Mouse (Mus musculus) inflammation-experienced regulatory T-cells, adult 6 months (primary cell): Measurements from ENCODE around the gene Eif4e3. TPM values are rescaled to one million over a fixed set of nuclear protein-coding genes. Genes with fewer than 3 reads are reported as not detected.

Experiments
- ATAC-seq: one replicate; pipeline ENCODE4 v1.8.0; 2017
- polyA plus RNA-seq, 3 experiments: library from polyadenylated mRNA; unstranded; fragments of 100-300 nt; shearing (Covaris generic); gene quantifications; one replicate each; pipeline ENCODE4 v1.2.1; 2017

Gene Eif4e3
- polyA plus RNA-seq, 3 experiments from 2014 or later: 23.0 to 31.4 (median 29.9) TPM

DNA sequence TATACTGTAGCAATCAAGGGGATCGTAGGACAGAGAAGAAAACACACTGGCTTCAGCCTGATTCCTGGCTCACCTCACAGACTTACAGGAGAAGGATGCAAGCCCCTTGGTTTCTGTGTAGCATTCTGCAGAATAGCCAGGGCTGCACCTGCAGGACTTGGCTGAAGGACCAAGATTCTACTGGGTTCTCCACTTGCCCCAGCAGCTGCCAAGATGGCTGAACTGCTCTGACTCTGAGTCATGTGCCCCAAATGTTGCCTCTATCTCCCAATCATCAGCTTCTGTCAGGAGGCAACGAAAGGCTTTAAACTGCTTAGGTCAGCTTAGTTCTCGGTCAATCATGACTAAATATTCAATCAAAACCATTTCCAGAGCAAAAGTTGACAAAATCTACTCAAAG is 42.0 kb downstream of the Eif4e3 start:
- no peak for ATAC-seq

DNA sequence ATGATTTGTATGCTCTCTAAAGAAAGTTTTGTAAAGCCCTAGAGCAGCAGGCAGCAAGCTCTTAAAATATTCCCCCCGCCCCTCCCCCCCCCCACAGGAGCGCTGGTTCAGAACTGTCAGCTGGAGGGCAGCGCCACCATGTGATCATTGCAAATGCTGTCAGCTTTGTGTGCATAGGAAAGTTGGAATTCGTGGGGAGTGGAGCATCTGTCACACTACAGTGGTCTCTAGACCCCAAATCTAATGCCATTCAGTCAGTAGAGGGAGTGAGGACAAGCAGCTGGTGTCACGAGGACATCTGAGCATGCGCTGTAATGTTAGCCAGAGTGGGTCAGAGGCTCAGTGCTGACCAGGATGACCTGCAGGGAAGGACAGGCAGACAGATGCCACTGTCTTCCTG is 42.9 kb downstream of the Eif4e3 start:
- ATAC-seq: no peak

DNA sequence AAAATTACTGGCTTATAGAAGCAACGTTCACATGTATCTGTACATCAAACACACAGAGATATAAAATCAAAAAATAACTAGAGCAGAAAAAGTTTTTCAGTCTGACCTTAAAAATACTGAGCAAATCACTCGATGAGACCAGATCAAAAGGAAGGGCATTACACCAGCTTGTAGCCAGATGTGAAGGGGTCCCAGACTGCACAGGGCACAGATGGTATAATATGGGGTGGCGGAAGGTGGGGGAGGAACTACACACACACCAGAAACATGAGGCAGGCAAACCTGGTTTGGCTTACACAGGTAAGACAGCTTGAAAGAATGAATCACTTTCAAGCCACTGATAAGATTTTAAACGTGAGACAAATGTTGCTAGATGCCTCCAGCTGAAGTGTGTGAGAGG is 45.4 kb downstream of the Eif4e3 start:
- ATAC-seq: no peak

DNA sequence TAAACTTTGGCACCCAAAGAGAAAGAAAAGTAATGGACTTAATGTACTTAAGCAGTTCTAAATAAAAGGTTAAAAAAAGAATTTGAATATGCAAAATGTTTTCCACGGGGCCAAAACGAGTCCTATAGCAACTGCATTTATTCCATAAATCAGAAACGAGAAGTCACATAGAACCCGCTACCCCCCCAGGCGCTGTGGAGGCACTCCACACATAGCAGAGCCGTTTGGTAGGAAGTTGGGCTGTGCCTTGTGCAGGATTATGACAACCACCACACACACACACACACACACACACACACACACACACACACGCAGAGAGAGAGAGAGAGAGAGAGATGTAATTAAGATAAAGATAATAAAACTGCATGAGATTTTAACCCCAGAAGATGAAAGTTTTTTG is 46.1 kb downstream of the Eif4e3 start:
- no peak for ATAC-seq

DNA sequence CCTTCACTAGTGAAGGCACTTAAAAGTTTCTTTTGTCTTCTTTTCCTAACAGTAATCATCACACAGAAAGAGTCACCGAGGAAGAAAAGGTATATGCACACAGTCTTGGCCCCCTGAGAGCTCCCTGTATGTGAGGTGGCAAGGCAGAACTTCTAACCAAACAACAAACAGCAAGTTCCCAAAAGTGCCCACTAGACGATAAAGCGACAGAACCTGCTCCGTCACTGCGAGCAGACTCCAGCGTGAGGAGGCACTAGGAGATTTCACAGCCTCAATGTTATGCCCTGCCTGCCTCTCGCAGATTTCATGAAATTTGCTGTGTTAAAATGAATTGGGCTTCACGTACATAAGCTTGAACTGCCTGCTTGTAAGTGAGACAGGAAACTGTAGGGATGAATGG is 46.6 kb downstream of the Eif4e3 start:
- no peak for ATAC-seq

DNA sequence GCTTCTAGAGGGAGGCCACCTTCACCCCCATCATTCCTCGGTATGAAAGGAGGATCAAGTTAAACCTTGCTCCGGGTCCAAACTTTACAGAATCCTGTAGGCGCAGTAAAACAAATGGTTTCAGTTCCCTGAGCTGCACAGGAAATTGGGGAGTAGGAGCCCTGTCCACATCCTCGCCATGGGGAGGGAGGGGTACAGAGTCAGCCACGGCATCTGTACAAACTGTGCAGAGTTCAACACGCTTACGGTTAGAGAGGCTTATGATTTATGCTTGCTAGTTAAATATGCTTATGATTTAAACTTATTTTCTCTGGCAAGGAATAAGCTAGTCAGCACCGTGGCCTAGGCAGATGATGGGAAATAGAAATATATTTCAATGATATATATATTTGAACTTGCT is 47.1 kb downstream of the Eif4e3 start:
- ATAC-seq: no peak

DNA sequence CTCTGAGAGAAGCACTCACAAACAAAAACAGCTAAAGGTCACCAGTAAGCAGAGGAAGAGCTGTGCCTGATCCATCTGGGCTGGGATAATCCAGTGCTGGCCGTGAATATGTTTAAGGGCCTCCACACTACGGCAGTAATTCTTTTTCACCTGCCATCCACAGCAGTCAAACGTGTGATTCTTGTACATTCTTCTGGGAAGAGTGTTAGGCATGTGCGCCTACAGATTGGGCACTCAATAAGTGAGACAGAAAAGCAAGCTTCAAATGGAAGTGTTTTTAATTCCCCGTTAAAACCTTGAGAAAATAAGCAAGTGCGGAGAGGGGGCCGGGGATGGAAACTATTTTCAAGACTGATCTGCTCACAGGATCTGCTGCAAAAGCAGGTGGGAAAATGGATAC is 48.7 kb downstream of the Eif4e3 start:
- ATAC-seq: no peak

DNA sequence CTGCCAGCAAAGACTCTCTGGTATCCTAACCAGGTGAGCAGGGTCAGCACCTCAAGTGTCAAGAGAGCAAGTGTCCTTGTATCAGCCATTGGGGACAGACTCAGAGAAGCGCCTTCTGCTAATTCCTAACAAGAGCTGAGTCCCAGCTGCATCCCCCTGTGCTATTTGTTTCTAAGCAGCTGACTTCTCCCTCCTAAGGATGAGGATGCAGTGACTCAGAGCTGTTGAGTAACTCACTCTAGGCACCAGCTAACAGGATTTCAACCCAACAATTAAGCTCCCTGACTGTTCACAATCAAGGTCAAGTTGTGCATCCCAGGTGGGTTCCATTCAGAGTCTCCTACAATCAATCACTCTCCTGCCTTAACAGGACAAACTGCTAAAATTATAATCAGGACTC is 49.2 kb downstream of the Eif4e3 start:
- no peak for ATAC-seq

DNA sequence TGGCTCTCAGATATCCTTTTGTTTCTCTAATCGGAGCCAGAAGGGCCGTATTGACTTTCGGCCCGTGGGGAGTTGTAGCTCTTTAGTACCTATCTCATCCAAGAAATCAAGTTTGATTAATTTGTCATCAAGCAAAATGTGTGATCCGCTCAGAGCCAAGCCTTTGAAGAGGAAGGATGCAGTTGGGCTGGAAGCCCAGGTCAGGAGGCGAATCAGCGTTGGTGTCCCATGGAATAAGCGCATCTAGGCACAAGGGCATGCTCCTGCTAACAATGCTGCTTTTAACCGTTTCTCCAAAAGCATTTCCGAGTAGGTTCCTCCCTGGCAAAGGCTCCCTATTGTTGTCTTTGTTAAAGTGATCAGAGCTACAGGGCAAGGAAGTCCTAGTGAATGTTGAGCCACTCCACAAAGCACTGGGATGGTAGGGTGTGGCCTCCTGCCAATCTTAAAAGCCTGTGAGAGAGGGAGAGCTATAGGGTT is 51.3 kb downstream of the Eif4e3 start:
- no peak for ATAC-seq

DNA sequence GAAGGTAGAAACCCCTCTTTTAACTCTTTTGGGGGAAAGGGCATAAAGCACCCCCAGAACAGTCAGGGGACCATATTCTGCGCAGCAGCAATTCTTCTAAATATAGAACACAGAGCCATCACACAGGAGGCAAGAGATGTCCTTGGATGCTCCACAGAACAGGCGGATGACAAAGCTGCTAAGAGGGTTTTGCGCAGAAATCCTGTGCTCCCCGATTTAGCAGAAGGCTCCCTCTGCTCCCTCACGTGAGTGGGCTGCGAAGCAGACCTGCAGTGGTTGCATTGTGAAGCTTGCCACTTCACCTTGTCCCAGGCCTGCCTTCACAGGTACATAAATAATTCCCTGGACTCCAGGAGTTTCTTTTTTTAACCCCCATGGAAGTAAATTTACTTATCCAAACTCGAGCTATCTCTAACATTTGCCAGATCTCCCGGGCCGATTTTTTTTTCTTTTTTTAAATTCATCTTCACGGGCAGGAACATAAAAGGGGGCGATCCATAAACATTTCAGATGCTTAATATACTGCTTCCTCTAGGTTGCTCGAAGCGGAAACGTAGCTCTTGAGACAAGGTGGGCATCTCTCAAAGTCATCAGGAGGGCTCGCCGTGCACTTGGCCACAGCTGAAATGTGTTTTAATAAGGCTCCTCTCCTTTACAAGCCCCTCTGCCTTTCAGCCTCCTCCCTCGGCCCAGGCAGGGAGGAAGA is 51.9 kb downstream of the Eif4e3 start:
- no peak for ATAC-seq

DNA sequence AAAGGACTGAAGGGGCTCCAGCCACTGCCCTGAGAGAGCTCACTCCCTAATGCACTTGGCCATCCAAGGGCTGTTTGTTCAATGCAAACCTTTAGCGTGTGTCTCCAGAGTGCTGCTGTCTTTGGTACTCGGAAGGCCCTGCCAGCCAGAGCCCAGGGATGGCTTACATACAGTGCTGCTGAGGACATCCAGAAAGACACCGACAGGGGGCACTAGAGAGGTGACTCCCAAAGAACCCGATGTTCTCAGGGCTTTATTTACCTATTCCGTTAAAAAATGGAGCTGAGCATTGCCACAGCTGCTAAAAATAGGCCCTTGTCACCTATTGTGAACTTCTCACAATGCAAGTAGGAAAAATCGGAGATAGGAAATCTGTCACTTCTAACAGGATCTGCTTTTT is 54.7 kb downstream of the Eif4e3 start:
- ATAC-seq: no peak

DNA sequence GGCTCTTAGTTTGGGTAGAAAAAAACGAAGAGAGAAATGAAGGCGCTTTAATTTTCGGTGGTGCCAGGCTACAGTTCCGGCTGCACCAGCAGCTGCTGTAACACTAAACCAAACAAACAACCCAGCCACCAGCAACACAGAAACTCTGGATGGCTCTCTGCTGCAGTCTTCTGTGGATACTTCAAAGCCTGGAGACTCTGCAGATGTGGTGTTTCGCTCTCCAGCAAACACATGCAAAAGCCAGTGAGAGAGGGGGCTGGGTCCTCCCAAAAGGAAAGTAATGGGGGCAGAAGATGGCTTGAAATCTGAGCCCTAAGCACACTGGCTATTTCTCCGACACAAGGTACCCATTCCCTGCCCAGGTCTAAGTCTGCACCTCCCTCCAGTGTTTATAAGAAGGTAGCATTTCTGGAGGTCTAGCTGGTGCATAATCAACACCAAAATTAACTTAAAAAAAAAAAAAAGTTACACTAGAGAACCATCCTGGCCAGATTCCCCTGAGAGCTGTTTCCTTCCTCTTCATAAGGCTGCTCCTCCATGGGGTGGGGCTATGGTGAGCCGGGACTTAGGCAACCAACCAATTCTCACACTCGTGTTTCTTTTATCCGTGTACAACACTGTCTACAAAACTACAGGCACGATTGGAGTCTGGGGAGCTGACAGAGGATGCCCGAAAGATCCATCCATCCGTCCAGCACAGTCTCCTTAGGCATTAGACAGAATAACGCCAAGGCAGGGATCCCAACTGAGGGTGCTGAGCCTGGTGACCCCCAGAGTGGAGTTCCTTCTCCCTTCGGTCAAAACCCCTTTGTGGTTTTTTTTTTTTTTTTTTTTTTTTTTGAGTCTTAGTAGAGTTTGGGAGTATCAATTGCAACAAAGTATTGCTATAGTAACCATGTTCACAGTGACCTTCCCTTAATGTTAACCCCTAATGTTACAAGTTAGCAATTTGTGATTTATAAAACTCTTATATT is 55.8 kb downstream of the Eif4e3 start:
- ATAC-seq: no peak

DNA sequence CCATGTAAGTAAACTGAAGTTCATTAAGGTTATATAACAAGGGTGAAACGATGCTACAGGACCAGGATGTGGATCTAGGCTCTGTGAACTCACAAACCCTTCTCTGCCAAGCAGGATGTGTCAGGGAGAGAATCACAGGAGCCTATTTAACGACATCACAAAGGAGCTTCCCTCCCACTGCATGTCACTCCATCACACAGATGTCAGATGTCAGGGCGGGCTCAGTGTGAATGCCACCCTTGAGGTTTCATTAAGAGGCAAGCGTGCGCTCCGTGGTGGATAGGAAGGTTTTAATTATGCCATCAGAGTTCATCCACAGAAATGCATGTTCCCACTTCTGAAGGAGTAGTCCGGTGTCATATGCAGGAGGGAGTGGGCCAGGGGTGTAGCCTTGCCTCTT is 60.5 kb downstream of the Eif4e3 start:
- ATAC-seq: no peak

DNA sequence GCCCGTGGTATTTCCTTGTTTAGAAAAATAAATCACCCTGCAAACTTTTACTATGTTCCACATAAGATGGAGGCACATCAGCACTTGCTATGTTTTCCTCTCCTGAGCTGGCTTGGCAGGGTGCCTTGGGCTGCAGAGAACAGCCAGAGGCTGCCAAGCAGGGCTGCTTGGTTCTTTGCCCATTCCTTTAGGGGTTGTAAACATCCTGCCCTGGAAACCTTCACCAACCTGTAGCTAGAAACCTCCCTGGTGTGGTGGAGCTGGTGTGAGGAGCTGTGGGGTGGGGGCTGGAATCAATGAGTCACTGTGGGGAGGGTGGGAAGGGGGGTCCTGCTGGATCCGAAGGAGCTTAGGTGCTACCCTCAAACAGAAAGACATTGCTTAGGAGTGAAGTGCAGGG is 61.8 kb downstream of the Eif4e3 start:
- ATAC-seq: no peak

DNA sequence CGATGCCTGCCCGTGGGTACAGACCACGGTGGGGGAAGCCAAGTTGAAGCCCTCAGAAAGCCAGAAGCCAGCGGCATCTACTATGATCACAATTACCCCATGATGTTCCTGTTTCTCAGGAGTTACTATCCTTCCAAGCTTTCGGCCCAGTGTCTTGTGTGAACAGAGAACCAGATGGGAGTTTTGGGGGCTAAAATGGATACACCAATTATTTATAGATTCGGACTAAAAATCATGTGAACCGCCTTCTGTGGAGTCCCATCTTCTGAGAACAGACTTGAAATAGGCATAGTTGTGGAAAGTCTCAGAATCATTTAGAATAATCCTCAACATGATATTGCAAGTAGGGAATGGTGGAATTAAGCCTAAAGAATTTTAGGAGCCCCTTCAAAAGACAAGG is 64.1 kb downstream of the Eif4e3 start:
- no peak for ATAC-seq

DNA sequence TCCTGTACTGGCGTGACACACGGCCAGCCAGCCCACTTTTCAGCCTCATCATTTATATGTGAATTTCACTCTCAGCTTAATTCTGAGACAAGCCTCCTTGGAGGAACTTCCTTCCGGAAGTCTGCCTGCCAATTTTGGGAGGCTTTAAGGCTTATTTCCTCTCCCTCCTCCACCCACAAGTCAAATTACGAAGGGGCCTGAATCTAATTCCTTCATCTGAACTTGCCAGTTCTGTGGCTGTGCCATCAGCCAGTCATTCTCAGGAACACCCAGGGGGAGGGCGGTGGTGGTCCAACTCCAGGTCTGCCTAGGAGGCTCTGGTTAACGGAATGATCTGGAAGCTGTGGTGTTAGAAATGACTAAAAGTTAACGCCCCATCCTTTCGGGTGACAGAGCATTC is 65.7 kb downstream of the Eif4e3 start:
- ATAC-seq: no peak

DNA sequence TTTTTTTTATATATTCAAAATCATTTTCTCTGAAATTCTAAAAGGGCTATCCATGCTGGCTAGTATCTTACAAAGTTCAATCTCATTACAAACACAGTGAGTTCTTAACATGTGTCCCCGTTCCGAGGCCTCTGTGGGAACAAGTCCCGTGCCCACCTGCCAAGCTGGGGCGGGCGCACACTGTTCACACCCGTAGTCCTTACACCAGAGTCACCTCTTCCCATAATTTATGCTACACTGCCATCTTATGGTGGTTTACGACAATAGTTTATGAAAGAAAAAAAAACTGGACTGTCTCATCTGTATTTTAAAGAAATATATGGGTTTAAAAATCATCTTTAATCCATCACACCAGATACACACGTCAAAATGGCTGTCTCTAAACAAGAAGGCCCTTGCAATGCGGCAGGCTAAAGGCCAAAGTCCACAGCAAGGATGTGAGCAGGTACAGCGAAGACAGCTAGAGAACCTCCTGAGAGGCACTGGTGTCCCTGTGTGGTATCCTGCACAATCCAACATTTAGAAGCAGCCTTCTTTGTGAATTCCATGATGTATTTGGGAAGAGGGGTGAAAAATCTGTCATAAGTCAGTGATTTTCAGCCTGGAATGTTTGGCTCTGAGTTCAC is 66.3 kb downstream of the Eif4e3 start:
- ATAC-seq: peak; percentile 46

DNA sequence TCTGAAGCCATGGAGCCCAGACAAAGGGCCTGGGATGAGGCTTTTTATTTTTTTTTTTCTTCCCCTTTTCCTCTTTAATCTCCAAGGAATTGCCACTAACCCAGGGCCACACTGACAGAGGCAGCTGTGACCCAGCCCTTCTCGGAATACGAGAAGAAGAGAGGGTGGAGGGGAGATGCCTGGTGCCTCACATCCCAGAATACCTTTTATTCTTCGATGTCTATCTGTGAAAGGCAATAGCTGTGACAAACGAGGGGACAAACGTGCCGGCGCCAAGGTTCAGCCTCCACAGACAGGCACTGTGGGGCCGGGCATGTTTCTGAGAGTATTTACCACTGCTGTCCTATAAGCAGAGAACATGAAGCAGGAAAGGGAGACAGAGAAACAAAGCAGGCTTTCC is 66.9 kb downstream of the Eif4e3 start:
- no peak for ATAC-seq

DNA sequence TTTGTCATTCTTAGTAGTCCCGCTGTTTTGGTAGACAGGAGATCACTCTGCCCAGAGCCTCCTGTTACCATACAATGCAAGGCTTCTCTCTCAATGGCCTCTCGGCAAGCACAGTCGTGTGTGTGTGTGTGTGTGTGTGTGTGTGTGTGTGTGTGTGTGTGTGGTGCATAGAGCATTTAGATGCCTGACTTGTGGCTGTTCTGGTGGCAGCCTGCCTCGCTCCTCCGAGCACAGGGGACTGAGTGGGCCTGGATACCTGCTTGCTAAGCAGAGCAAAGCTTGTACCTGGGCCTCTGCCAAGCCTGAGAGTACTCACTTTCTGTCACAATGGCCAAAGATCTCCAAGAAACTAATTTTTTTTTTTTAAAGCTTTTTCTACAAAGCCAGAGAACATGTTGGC is 67.3 kb downstream of the Eif4e3 start:
- no peak for ATAC-seq

DNA sequence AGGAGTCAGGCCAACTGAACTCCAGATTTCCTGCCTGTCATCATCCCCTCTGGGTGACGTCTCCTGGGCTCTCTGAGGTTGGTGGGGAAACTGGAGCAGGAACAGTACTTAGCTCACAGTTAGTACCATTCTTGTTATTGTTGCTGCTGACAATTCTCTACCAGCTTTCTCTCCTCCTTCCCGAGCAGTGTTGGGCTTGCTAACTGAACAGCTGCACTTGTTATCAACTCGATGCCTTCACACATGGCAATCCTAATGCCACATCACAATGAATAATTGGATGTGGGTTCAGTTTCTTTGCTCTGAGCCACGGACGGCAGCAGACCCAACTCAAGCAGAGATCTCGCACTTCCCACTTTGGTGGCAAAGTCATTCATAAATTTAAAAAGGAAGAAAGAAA is 89.5 kb downstream of the Eif4e3 start:
- ATAC-seq: no peak

DNA sequence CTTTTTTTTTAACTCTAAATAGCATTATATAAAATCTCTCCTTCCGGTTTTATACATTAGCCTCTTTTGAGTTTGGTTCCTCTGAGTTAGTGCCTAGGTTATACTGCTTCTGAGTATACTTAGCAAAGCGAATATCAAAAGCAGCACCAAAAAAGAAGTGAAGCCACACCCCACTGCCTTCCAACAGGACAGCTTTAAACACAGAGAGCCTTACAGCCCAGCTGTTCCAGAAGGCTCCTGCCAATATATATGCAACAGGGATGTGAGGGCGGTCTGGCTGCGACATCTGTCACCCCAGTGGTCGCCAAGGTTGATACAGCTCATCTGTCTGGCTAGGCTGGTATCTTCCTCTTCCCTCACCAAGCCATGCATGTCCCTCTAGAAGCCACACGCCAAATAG is 90.9 kb downstream of the Eif4e3 start:
- ATAC-seq: no peak
